Mouse (Mus musculus): Measurements from ENCODE around the gene Tbr1.

The Tbr1 gene

DNA sequence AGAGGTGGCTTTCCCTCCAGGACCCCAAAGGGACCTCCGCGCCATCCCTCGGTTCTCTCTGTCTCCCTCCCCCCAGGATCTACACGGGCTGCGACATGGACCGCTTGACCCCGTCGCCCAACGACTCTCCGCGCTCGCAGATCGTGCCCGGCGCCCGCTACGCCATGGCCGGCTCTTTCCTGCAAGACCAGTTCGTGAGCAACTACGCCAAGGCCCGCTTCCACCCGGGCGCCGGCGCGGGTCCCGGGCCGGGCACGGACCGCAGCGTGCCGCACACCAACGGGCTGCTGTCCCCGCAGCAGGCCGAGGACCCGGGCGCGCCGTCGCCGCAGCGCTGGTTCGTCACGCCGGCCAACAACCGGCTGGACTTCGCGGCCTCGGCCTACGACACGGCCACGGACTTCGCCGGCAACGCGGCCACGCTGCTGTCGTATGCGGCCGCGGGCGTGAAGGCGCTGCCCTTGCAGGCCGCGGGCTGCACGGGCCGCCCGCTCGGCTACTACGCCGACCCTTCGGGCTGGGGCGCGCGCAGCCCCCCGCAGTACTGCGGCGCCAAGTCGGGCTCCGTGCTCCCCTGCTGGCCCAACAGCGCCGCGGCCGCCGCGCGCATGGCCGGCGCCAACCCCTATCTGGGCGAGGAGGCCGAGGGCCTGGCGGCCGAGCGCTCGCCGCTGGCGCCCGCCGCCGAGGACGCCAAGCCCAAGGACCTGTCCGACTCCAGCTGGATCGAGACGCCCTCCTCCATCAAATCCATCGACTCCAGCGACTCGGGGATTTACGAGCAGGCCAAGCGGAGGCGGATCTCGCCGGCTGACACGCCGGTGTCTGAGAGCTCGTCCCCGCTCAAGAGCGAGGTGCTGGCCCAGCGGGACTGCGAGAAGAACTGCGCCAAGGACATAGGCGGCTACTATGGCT lies 9.0 kb downstream of the Tbr1 start:
- no peak for DNase-seq (ENCODE audit: low read depth, low spot score)

GRCm38 (mm10) chr2:61812536-61812935 lies 9.8 kb downstream of the Tbr1 start:
- DNase-seq (ENCODE audit: low read depth, low spot score): no peak

- no peak for DNase-seq (ENCODE audit: low read depth, low spot score)
Measured at GRCm38 (mm10) chr2:61813106-61813505, 10.4 kb downstream of the Tbr1 start.

DNA sequence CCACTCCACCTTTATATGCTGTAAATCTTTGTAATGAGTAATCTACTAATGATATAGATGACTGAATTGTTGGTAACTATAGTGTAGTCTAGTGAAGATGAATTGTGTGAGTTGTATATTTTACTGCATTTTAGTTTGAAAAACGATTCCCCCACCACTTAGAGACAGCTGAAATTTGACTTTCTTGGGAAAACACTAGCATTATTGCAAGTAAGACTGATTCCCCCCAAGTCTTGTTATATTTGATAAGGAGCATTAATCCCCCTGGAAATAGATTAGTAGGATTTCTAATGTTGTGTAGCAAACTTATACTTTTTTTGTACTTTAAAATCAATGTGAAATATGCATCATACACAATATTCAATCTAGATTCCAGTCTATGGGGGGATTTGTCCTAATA lies 10.8 kb downstream of the Tbr1 start:
- DNase-seq (ENCODE audit: low read depth, low spot score): no peak

- DNase-seq (ENCODE audit: low read depth, low spot score): no peak
Measured at GRCm38 (mm10) chr2:61814548-61815473, 12.1 kb downstream of the Tbr1 start.

- no peak for DNase-seq (ENCODE audit: low read depth, low spot score)
Measured at GRCm38 (mm10) chr2:61815583-61816313, 13.0 kb downstream of the Tbr1 start.

GRCm38 (mm10) chr2:61818197-61818596 lies 15.5 kb downstream of the Tbr1 start:
- no peak for DNase-seq (ENCODE audit: low read depth, low spot score)

- no peak for DNase-seq (ENCODE audit: low read depth, low spot score)
Measured at GRCm38 (mm10) chr2:61820203-61820602, 17.5 kb downstream of the Tbr1 start.

- DNase-seq (ENCODE audit: low read depth, low spot score): no peak
Measured at GRCm38 (mm10) chr2:61823426-61824140, 20.9 kb downstream of the Tbr1 start.

- DNase-seq (ENCODE audit: low read depth, low spot score): no peak
Measured at GRCm38 (mm10) chr2:61837243-61837806, 34.6 kb downstream of the Tbr1 start.

All from c-Kit-negative CD71-positive TER-119-positive erythroid progenitor cells, embryonic 14.5 days (primary cell).